Mouse (Mus musculus) lung, postnatal 0 days (tissue): ENCODE measurements at regions not wholly inside any gene's neighbourhood (a gene's known extent, or its start where the extent isn't known, plus 50 kb on each side); places are given as distances from the start of the nearest gene placed in this dataset.

Experiments
- CTCF ChIP-seq: IDR thresholded peaks from 2 replicates; pipeline ENCODE4 v1.5.1; 2016; ENCODE audit warnings: antibody characterized with exemption, mild to moderate bottlenecking
- EP300 ChIP-seq: IDR thresholded peaks from 2 replicates; pipeline ENCODE4 v1.6.1; 2016; ENCODE audit warnings: antibody characterized with exemption, mild to moderate bottlenecking, control low read depth

DNA sequence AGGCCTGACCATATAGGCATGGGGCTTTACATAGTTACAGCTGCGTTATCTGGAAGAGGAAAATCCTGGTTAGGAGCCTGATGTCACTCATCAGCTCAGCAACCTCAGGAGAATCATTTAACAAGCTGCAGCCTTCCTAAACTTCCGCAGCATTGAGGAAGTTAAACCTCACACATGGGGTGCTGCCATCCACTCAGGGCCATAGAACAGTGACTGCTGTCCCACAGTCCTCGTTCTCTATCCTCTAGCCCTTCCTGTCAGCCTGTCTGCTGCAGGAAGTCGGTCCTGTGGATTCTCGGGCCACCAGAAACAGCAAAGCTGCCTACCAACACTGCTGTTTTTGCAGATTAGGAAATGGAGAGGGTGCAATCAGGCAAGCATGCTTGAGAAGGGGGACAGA lies 91.8 kb upstream of the Zfp703 start:
- TF ChIP-seq CTCF (no peak), EP300 (no peak)
